Mouse (Mus musculus): ENCODE measurements around the gene Dnttip1.

DNA sequence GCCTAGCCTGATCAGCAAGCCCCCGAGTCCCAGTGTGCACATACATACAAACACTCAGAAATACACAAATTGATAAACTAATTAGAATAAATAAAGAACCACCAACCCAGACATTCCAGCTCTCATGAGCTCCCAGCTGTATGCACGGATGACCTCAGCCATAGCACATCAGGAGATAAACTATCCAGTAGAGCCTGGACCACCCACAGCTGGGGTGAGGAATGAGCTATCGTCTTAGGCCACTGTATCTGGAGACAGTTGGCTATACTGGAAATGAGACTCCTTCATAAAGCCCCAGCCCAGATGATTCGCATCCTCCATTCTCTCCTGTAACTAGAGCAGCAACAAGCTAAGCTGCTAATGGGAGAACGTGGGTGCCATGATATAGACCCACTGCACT is 10.9 kb upstream of the Dnttip1 start:
- no peak for TF ChIP-seq CTCF (IDR thresholded peaks at IDR 0.05; ENCODE audit: low read depth, low read length)
- no peak for TF ChIP-seq POLR2A (IDR thresholded peaks at IDR 0.05; ENCODE audit: borderline replicate concordance, low read depth, low read length)
